Mouse (Mus musculus): Measurements from ENCODE around the gene Ppa2.
A peak's percentile ranks its signal among the peaks of the same experiment; 100 is the strongest.

The Ppa2 gene

DNA sequence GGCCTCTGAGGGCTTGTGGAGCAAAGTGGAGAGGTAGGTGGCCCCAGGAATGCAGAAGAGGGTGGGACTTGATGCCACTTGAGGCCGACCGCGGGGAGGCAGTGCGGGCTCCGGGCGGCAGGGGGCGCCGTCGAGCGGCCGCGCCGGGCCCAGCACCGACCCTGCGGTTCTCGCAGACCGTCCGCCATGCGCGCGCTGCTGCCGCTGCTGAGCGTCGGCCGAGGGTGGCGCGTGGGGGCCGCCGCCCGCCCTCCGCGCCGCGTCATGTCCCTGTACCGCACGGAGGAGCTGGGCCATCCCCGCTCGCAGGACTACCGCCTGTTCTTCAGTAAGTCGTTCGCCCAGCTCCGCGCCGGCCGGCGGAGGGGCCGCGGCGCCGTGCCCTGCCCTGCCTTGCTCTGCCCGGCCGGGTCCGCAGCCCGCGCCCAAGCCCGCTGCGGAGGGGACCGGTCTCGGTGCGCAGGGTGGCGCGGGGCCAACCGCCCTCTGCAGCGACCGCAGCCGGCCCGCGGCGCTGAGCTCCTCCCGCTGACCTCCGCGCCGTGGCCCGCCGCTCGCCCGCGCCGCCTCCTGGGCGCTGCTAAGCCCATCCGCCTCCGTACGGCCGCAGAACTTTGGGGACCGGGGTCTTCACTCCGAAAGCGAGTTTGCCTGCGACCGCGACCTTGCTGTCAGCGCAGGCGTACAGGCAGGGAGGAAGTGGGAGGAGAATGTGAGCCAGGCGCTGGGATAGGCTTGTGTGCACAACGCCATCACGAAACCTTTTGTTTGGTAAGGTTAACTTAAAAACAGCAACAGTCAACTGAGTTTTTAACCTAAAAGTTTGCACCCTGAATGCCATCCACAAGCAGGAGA, at the start of gene Ppa2:
Ppa2 (plus strand) TSS at position 157 of the 855 bp plus-strand sequence.
- DNase-seq (ENCODE audit: low read depth, low spot score) = peak; percentile 93

DNA sequence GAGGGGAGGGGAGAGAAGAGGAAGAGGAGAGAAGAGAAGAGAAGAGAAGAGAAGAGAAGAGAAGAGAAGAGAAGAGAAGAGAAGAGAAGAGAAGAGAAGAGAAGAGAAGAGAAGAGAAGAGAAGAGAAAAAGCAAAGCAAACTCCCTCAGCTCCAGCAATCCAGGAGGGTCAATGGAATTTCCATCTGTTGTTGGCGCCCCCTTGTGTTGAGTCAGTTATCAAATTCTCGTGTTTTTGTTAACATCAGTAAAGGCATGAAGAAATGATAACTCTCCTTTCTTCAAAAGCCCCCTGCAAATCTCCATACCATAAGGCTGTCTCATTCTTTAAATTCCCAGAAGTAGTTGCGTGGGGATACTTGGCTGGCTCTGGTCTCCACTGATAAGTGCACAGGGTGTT, 38.0 kb upstream of the Ppa2 start:
- peak; percentile 29 for DNase-seq (ENCODE audit: low read depth, low spot score)

GRCm38 (mm10) chr3:133284587-133284986, 25.3 kb upstream of the Ppa2 start:
- DNase-seq (ENCODE audit: low read depth, low spot score) = no peak

DNA sequence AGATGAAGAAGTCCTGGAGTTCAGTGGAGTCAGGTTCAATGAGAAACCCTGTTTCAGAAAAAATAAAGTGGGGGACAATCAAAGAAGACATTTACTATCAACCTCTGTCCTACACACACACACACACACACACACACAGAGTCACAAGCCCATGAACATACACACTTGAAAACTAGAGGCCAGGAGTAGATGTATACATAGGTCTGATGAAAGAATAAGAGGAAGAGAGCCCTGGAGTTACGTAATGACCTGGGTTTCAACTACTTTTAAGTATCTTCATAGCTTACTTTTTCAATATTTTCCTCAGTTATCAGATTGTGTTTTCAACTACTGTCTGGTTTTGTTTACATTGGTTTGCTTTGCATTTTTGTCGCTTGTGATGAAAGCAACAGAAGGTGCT, 21.1 kb upstream of the Ppa2 start:
- DNase-seq (ENCODE audit: low read depth, low spot score) = no peak

- DNase-seq (ENCODE audit: low read depth, low spot score) = no peak
Measured at GRCm38 (mm10) chr3:133304328-133304727, 5.6 kb upstream of the Ppa2 start.

DNA sequence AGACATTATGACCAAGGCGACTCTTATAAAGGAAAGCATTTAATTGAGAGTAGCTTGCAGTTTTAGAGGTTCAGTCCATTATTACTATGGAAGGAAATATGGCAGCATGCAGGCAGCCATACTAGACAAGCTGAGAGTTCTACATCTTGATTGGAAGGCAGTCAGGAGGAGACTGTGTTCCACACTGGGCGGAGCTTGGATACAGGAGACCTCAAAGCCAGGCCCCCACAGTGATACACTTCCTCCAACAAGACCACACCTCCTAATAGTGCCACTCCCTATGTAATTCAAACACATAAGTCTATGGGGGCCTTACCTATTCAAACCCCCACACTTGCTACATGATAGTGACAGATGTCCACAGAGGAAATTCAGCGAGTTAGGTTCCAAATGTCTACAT, 1.5 kb upstream of the Ppa2 start:
- DNase-seq (ENCODE audit: low read depth, low spot score) = no peak

GRCm38 (mm10) chr3:133309359-133309758, 551 bp upstream of the Ppa2 start:
- DNase-seq (ENCODE audit: low read depth, low spot score) = no peak

- DNase-seq (ENCODE audit: low read depth, low spot score) = no peak
Measured at GRCm38 (mm10) chr3:133310809-133311179, 884 bp downstream of the Ppa2 start.

DNA sequence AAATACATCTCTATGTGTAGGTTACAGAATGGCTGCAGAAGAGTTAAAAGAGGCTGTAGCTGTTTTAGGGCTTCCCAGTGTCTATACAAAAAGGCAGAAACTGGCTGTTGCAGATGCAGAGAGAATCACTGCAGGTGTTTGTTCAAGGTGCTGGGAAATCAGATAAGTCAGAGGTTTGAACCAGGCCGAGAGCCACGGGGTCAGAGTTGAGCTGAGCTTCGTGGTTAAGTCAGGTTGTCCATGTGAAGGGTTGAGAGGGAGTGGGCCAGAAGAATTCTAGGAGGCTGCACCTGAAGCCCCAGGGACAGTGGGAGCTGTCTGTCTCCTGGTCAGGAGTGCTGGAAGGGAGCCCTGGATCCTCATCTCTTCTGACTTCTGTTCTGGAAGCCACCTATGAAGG, 2.4 kb downstream of the Ppa2 start:
- no peak for DNase-seq (ENCODE audit: low read depth, low spot score)

GRCm38 (mm10) chr3:133312850-133313249, 2.9 kb downstream of the Ppa2 start:
- no peak for DNase-seq (ENCODE audit: low read depth, low spot score)

- DNase-seq (ENCODE audit: low read depth, low spot score) = no peak
Measured at GRCm38 (mm10) chr3:133313491-133314199, 3.7 kb downstream of the Ppa2 start.

GRCm38 (mm10) chr3:133314475-133314874, 4.6 kb downstream of the Ppa2 start:
- DNase-seq (ENCODE audit: low read depth, low spot score) = peak; percentile 74

DNA sequence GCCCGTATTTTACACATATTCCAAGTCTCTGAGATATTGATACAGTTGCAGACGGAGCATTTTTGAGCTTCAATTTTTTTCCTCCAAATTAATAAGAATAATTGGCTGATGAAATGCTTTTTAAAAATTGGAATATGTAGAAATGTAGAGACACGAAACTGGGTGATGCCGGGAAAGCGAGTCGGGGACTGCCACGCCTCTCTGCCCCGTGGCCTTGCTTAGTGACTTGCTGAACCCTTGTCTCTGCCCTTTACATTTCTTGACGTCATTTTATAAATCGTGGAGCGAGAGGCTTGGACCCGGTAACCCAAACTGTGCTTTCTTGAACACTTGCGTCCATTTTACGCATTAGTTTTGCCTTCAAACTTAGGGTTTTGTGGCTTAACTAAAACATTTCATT, 5.1 kb downstream of the Ppa2 start:
- no peak for DNase-seq (ENCODE audit: low read depth, low spot score)

GRCm38 (mm10) chr3:133315647-133316046, 5.7 kb downstream of the Ppa2 start:
- DNase-seq (ENCODE audit: low read depth, low spot score) = no peak

DNA sequence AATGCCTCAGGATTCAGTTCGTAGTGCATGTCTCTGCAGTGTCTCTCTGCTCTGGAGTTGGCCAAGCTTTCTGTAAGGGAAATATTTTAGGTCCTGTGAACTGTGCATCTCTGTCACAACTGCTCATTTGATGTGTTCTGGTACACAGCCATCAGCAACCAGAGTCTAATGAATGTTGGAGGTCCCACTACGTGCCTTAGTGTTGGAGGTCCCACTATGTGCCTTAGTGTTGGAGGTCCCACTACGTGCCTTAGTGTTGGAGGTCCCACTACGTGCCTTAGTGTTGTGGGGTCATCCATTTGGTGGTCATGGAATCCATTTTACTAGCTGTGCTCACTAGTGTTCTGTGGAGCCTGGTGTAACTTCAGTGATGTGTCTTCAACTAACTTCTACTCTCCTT, 7.9 kb downstream of the Ppa2 start:
- no peak for DNase-seq (ENCODE audit: low read depth, low spot score)

GRCm38 (mm10) chr3:133318596-133318995, 8.7 kb downstream of the Ppa2 start:
- no peak for DNase-seq (ENCODE audit: low read depth, low spot score)

- no peak for DNase-seq (ENCODE audit: low read depth, low spot score)
Measured at GRCm38 (mm10) chr3:133319795-133320194, 9.9 kb downstream of the Ppa2 start.

DNA sequence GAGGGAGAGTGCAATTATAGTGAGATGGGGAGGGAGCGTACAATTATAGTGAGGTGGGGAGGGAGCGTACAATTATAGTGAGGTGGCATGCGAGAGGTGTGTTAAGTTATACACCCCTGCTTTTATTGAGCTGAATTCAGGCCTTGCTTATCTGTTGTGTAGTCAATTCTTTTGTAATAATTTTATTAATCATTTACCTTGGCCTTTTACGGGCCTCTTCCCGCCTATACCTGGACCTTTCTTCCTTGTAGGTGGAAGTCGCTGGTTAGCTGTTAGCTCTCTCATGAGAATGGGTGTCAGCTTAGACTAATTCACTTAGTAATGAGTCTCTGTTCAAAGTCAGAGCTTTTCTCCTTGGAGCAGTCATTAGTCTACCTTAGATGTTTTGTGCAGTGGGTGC, 10.4 kb downstream of the Ppa2 start:
- DNase-seq (ENCODE audit: low read depth, low spot score) = no peak

DNA sequence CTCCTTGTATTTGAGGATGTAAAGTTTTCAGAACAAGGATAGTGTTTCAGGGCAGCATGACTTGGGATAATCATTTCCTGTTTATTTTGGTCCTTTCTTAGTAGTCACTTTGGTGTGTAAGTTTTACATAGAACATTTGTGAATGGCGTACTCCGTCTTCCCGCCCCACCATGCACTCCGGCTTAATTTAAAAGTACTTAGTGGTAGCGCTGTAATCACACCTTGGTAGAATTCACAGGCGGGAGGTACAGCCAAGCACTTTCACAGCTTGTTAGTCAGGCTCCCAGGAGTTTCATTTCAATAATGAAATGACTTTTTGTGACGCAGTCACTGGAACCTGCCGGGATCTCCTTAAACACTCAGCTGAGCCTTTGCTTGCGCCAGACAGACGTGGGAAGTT, 12.0 kb downstream of the Ppa2 start:
- DNase-seq (ENCODE audit: low read depth, low spot score) = no peak

GRCm38 (mm10) chr3:133322552-133322951, 12.6 kb downstream of the Ppa2 start:
- no peak for DNase-seq (ENCODE audit: low read depth, low spot score)

GRCm38 (mm10) chr3:133325135-133325534, 15.2 kb downstream of the Ppa2 start:
- DNase-seq (ENCODE audit: low read depth, low spot score) = no peak

DNA sequence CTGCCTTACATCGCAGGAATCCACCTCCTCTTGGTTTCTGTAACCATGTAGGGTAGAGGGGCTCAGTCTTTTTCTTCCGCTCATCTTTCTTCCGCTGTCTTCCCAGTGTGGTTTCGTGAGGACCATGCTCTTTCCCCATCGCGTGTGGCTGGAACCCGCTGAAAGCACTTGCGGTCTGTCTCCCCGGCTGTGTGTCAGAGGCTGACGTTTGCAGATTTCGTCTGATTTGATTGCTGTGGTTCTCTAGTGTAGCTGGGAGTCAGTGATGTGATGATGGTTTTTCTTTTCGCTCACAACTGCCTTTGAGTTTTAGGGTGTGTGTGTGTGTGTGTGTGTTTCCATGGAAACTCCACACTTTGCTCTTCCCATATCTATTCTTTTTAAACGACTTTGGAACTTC, 18.6 kb downstream of the Ppa2 start:
- peak; percentile 63 for DNase-seq (ENCODE audit: low read depth, low spot score)

GRCm38 (mm10) chr3:133329406-133329805, 19.5 kb downstream of the Ppa2 start:
- no peak for DNase-seq (ENCODE audit: low read depth, low spot score)

Measured in CD4-positive helper T cell, adult 2 months (primary cell).